Mouse (Mus musculus) forebrain, postnatal 0 days (tissue): ENCODE measurements around the gene Ercc6l. TPM values are rescaled to one million over a fixed set of nuclear protein-coding genes. Genes with fewer than 3 reads are reported as not detected.
A peak's percentile ranks its signal among the peaks of the same experiment; 100 is the strongest.

Source experiments
- ATAC-seq: fragments of 200-750 bp; cut with Nextera tagmentation; 2 replicates; pipeline ENCODE4 v1.8.0; 2017; ENCODE audit warnings: mild to moderate bottlenecking, moderate library complexity
- DNase-seq: peaks from one replicate; pipeline ENCODE4 v3.0.0-alpha.2; 2015
- H3K27ac ChIP-seq: fragments of 300-500 bp; sonication (generic); 2 replicates; pipeline ENCODE4 v1.5.1; 2014; ENCODE audit warnings: low read depth, mild to moderate bottlenecking, antibody characterized with exemption, low read length, moderate library complexity, mixed read lengths
- H3K27me3 ChIP-seq: fragments of 300-500 bp; sonication (generic); 2 replicates; pipeline ENCODE4 v1.6.1; 2014; ENCODE audit warnings: mild to moderate bottlenecking, low read length, mixed read lengths; ENCODE audit not compliant: insufficient read depth
- H3K36me3 ChIP-seq: fragments of 300-500 bp; sonication (generic); 2 replicates; pipeline ENCODE4 v1.6.1; 2014; ENCODE audit warnings: mild to moderate bottlenecking, moderate library complexity; ENCODE audit not compliant: insufficient read depth
- H3K4me1 ChIP-seq: fragments of 300-500 bp; sonication (generic); 2 replicates; pipeline ENCODE4 v1.6.1; 2014; ENCODE audit warnings: antibody characterized with exemption; ENCODE audit not compliant: insufficient read depth
- H3K4me2 ChIP-seq: fragments of 300-500 bp; sonication (generic); 2 replicates; pipeline ENCODE4 v1.6.1; 2014; ENCODE audit warnings: low read depth, mild to moderate bottlenecking, moderate library complexity
- H3K4me3 ChIP-seq: fragments of 300-500 bp; sonication (generic); 2 replicates; pipeline ENCODE4 v1.5.1; 2014; ENCODE audit warnings: low read depth, low read length, mixed read lengths
- H3K9ac ChIP-seq: fragments of 300-500 bp; sonication (generic); 2 replicates; pipeline ENCODE4 v1.6.1; 2014; ENCODE audit warnings: mild to moderate bottlenecking
- H3K9me3 ChIP-seq: fragments of 300-500 bp; sonication (generic); 2 replicates; pipeline ENCODE4 v1.6.1; 2016; ENCODE audit warnings: low read length
- CTCF ChIP-seq: sonication (generic); IDR thresholded peaks from 2 replicates; pipeline ENCODE4 v1.5.1; 2016; ENCODE audit warnings: antibody characterized with exemption, control low read depth, low read depth
- WGBS: fragments of 180-500 bp; shearing (Covaris S2); extraction: QIAGEN DNeasy Blood & Tissue Kit; methylation state at CpG from one replicate; pipeline ENCODE4 v1.1.7; 2014; 5-methylcytosine and 5-hydroxymethylcytosine counted together
- polyA plus RNA-seq: library from polyadenylated mRNA; unstranded; fragments of >200 nt; fragmentation: Nextera tagmentation; extraction: Ambion mirVana; gene quantifications from 2 replicates; pipeline ENCODE4 v1.2.1, GENCODE M21; 2015
- total RNA-seq: library from RNA; depleted of rRNA; stranded (reverse); fragments of >200 nt; gene quantifications from 2 replicates; pipeline ENCODE4 v1.2.3, GENCODE M21; 2014; rRNA removed

Gene Ercc6l
- 1.2 and 2.0 TPM in 2 replicates for total RNA-seq
- polyA plus RNA-seq, result 0.52 and 0.64 TPM in 2 replicates

DNA sequence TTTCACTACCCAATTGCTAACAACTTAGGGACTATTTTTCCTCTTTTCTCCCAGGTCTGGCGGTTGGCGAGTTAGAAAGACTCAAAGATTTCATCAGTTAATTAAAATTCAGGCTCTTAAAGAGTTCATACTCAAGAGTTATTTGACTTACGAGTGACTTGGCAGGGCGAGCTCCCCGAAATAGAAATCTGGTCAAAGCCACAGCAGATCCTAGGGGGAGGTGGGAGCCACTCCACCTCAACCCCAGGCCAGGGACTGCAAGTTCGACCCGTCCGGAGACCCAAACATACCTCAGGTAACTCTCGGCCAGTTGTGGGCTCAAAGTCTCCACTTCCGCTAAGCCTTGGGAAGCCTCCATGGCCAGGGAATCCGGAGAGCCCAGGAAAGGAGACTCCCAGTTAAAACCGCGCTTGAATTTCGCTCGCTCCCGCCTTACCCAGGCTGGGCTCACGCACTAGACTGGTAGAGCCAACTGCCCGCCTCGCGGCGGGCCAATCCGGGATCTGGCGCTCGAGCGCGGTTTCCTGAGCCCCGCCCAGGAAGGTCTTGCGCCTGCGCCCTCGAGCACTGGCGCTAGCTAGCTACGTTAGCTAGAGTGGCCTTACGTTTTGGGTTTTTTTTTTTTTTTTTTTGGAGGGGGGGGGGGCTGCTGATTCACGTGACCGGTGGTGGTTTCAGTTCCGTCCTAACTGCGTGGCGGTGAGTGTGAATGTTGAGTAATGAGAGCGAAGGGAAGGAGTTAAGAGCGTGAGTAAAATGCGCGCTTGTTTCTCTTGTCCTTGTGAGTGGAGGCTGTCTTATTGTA is at the start of gene Ercc6l:
TSS of gene Ercc6l (minus strand) at position 474 of the 805 bp plus-strand sequence.
- no peaks in the 10 kb centered on the region for H3K36me3 ChIP-seq
- peak within 1 kb of the TSS; percentile 43 for H3K4me3 ChIP-seq
- peak within 1 kb of the TSS; percentile 51 for H3K4me2 ChIP-seq
- no peaks in the 10 kb centered on the region for H3K9me3 ChIP-seq
- peak; percentile 96 for DNase-seq
- H3K4me1 ChIP-seq, result no peaks in the 10 kb centered on the region
- TF ChIP-seq CTCF, result no peak
- H3K27ac ChIP-seq, result peak within 1 kb of the TSS; percentile 59; the same call in 1 of the 2 replicates
- H3K9ac ChIP-seq, result peak within 1 kb of the TSS; percentile 37; the same call in 1 of the 2 replicates
- H3K27me3 ChIP-seq, result no peaks in the 10 kb centered on the region
- 20% methylated on average over 42 of the region's 42 CpGs for WGBS
- ATAC-seq, result peak; percentile 100

DNA sequence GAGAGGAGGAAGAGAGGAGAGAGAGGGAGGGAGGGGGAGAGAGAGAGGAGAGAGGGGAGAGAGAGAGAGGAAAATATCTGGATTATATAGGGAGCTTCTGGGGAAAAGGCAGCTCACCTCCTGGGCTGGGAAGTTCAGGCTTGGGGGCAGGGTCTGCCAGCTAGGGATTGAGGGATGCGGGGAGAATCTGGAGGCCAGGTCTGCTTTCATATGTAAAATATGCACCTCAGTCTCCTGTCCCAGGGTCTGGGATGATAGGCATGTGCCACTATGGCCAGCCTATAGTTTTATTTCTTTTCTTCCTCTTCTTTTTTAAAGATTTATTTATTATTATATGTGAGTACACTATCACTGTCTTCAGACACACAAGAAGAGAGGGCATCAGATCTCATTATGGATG is 33.9 kb upstream of the Ercc6l start:
- DNase-seq, result no peak
- Histone ChIP-seq H3K9ac (no peak overlapping the region), H3K4me3 (no peak overlapping the region), H3K9me3 (no peaks in the 10 kb centered on the region), H3K27ac (no peak overlapping the region), H3K4me2 (no peak overlapping the region), H3K27me3 (no peaks in the 10 kb centered on the region), H3K4me1 (no peaks in the 10 kb centered on the region), H3K36me3 (no peaks in the 10 kb centered on the region)
- WGBS, result 46% methylated on average over 1 of the region's 1 CpGs
- no peak for ATAC-seq
- no peak for TF ChIP-seq CTCF

DNA sequence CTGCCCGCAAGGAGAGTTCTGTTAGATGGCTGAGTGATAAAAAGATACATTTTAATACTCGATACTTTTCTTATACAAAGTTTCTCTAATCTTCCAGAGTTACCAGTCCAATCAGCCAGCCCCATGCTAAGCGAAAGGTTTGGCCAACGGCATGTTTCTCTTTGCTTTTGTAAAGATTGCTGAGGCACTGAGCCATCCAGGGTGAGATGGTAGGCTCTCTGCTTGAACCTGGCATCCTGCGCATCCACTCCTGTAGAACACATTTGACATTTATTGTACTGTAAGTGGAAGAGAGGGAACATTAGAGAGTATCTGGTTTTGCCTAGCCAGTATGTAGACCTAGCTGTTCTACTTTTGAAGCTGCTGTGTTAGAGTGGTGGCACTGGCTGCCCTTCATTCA is 32.7 kb upstream of the Ercc6l start:
- Histone ChIP-seq H3K27me3 (no peaks in the 10 kb centered on the region), H3K36me3 (no peaks in the 10 kb centered on the region), H3K4me3 (no peak overlapping the region), H3K9me3 (no peaks in the 10 kb centered on the region), H3K27ac (no peak overlapping the region), H3K4me1 (no peaks in the 10 kb centered on the region), H3K4me2 (no peak overlapping the region), H3K9ac (no peak overlapping the region)
- DNase-seq, result no peak
- TF ChIP-seq CTCF, result no peak
- WGBS, result 55% methylated on average over 5 of the region's 5 CpGs
- no peak for ATAC-seq

DNA sequence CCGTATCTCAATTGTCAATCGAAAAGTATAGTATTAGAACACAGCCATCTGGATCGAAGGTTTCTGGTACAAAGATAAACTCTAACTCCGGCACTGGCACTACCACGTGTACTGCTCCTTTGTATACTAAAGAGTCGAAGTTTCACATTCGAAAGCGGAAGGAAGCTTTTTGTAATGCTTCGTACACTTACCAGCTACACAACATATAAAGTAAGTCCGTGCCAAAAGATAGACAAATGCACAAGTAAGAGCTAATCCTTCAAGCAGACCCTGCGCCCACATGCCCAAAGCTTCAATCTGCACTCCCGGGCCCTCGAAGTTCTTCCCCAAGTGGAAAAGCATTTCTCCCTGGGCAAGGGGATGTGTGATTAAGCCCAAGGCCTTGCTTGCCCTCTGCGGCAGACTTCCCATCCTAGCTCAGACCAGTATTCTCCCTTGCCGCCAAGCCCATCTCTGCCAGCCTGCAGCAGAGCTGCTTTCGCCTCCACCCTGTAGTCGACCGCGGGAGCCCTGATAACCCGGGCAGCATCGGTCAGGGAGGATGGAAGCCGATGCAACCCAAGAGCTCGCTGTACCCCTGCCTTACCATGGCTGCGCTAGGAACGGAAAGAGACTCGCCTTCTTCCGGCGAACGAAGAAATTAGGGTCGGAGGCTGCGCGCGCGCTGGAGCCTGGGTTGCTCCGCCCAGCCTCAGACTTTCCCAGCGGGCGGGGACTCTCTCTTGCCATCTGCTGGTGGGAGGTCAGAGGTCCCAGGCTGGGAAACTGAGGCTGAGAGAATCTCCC is 32.0 kb upstream of the Ercc6l start, which contains the start of gene Rps4x:
TSS of gene Rps4x (minus strand) at position 683 of the 786 bp plus-strand sequence.
- H3K4me3 ChIP-seq, result peak within 1 kb of the TSS; percentile 53
- peak; percentile 98 for ATAC-seq
- no peaks in the 10 kb centered on the region for H3K9me3 ChIP-seq
- no peaks in the 10 kb centered on the region for H3K4me1 ChIP-seq
- H3K36me3 ChIP-seq, result 0 out of 2 replicates have a peak, but pooled peaks cover 1% of the 10 kb centered on the region
- H3K4me2 ChIP-seq, result peak within 1 kb of the TSS; percentile 51
- peak within 1 kb of the TSS; percentile 67 for H3K9ac ChIP-seq
- TF ChIP-seq CTCF, result peak; percentile 68
- peak; percentile 89 for DNase-seq
- 27% methylated on average over 37 of the region's 37 CpGs for WGBS
- no peaks in the 10 kb centered on the region for H3K27me3 ChIP-seq
- H3K27ac ChIP-seq, result peak within 1 kb of the TSS; percentile 83

DNA sequence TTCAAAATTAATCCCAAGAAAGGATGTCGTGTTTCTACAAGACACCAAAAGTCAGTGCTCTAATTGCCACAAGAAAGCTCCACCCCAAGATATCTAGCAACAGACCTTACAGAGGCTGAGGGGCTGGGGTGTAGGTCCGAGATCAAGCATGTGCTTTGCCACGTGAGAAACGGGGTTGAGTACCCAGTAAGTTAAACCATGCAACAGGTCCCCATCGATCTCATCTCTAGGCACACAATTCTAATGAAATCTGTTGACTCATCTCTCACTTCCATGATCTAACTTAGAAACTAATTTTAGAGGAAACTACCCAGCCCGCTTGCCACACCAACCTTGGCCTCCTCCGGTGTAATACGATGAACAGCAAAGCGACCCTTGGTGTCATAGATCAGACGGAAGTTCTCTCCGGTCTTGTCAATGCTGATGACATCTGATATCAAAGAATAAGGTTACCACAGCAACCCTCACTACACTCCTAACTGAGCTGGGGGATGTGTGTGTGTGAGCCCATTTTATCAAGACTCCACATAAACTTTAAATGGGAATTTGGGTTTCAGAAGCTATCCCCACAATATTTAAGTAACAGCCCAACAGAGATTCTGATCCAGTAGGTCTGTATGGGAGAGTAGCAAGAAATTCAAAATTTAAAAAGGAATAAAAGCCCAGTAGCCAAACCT is 30.3 kb upstream of the Ercc6l start:
- Histone ChIP-seq H3K27me3 (no peaks in the 10 kb centered on the region), H3K9me3 (no peaks in the 10 kb centered on the region), H3K9ac (peak overlapping the region; percentile 18; the same call in 1 of the 2 replicates), H3K4me3 (no peak overlapping the region), H3K27ac (no peak overlapping the region), H3K4me1 (no peaks in the 10 kb centered on the region), H3K4me2 (peak overlapping the region; percentile 51), H3K36me3 (0 out of 2 replicates have a peak, but pooled peaks cover 3% of the 10 kb centered on the region)
- no peak for ATAC-seq
- WGBS, result 40% methylated on average over 11 of the region's 11 CpGs
- TF ChIP-seq CTCF, result no peak
- no peak for DNase-seq

DNA sequence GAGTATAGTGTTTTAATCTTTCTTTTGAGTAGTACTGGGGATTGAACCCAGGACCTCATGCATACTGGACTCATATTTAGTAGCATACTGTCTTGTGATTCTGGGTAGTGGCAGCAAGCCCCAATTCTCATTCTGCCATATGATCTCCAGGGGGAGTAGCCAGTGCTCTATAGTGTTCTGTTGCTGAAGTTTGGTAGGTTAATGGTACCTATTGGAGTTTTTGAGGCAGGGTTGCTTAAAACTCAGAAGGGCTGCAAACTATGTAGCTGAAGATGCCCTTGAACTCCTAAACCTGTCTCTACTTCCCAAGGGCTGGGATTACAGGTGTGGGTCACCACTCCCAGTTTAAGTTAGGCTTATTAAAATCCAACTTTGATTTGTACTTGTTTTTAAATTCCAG is 25.7 kb upstream of the Ercc6l start:
- Histone ChIP-seq H3K4me2 (no peak overlapping the region), H3K9me3 (no peaks in the 10 kb centered on the region)
- ATAC-seq, result no peak

More for the DNA sequence above, 25.7 kb upstream of the Ercc6l start:
- Histone ChIP-seq H3K27ac (no peak overlapping the region), H3K4me1 (no peaks in the 10 kb centered on the region), H3K27me3 (no peaks in the 10 kb centered on the region), H3K9ac (no peak overlapping the region), H3K36me3 (0 out of 2 replicates have a peak, but pooled peaks cover 3% of the 10 kb centered on the region), H3K4me3 (no peak overlapping the region)
- no peak for TF ChIP-seq CTCF
- no peak for DNase-seq
